Mouse (Mus musculus): ENCODE results near the gene Tmem205. TPM values are rescaled to one million over a fixed set of nuclear protein-coding genes. Genes with fewer than 3 reads are reported as not detected.

Tmem205 gene
- total RNA-seq, 2 experiments from 2014 or later: 30.4 to 35.3 TPM

DNA sequence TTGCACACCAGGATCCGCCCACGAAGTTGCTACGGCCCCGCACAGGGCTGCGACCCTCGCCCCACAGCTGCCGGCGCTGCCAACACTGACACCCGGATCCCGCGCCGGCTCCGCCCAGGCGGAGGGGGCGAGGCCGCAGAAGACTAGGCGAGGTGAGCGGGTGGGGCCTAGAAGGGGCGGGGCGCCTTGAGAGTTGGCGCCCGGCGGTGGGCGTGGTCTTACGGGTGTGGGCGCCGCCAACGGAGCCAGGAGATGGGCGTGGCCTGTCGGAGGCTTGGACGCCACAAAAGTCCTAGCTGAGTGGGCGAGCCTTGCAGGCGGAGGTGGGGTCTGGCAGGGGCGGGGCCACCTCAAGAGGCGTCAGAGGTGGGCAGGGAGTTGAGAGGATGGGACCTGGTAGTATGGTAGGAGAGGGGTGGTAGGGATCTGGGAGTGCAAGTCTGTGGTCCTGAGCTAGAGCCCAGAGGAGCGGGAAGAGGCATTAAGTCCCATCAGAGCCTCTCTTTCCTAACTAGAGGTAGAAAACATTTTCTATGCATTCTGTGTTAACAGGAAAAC is 9.2 kb downstream of the Tmem205 start, which contains the start of gene Rab3d:
Rab3d (minus strand) TSS at position 158 of the 558 bp plus-strand sequence.
- peak; percentile 86 to 91 for DNase-seq (ENCODE audit: low spot score in 2 of 2)

- DNase-seq (ENCODE audit: low spot score in 2 of 2): peak; percentile 73 to 78
These were observed 9.8 kb downstream of the Tmem205 start for GRCm38 (mm10) chr9:21917493-21918034.

DNA sequence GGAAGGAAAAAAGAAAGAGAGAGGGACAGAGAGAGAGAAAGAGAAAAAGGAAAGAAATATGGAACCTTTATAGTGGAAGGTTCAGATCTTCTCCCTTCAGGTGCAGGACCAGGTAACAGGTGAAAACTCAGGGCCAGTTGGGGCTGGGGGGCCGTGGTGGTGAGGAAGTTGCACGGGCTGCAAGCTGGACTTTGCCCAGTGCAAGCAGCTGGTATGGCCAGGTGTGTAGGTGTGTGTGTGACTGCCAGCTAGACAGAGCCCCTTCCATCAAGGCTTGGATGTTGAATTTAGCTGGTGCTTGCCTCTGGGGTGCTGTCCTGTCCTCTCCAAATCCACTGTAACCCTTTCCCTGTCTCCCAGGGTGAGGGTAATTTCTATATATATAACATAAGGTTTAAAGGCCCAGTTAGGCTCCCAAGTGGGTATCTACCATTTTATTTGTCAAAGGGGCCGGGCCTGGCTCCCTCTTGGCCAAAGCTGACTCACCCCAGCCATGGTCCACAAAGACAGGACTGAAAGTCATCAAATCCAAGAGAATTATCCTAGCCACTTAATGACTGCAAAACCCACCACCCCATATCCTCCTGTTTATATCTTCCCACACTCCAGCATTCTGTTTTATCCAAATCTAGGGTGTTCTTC is 10.4 kb downstream of the Tmem205 start:
- peak in 1 of 2 experiments; percentile 27 for DNase-seq (ENCODE audit: low spot score in 2 of 2)

DNA sequence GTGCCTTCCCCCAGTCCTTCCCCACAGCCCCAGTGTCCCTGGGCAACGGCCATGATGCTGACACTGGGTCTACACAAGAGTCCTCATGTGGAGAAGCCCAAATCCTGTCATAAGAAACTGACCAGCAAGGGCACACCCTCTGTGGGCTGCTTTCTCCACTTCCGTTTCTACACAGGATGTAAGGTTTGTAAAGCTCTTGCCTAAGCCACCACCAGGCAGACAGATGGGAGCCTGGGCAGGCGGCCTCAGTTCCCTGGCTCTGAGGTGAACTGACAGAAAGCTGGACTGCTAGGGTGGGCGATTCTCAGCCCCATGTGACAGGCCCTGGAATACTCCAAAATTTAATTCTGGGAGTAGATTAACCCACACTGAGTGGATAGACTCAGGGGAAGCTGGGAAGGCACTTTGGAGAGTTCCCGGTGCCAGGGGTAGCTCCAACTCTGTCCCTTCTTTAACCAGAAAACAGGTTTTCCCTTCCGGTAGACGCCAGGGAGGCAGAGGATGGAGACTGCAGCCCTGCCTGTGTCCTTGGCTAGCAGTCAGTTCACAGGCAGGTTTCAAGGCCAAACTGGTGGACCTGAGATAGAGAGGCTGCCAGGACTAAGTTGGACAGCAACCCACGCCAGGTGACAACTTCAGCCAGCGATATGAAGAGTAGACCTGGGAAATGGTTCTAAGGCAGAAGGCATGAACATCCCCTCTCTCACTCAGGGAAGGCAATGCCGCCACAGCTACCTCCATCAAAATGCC is 17.7 kb downstream of the Tmem205 start:
- no peak for DNase-seq (ENCODE audit: low spot score in 2 of 2)

DNA sequence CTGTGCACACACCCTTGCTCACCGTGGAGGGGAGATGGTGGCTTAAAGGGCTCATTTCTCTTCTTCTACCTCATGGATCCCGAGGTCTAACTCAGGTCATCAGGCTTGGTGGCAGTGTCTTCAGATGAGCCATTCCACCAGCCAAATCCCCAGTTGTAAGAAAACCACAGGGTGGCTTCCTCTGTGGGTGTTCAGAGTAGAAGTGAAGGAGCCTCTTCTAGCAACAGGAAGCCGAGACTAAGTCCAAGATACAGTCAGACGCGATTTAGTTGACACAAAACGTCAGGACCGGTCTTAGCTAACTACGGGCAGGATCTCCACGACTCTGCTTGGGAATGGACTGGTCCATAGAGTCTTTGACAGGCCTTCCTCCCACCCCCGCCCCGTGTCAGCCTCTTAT is 19.1 kb downstream of the Tmem205 start:
- no peak for DNase-seq (ENCODE audit: low spot score in 2 of 2)

- no peak for DNase-seq (ENCODE audit: low spot score in 2 of 2)
These were observed 23.3 kb downstream of the Tmem205 start for GRCm38 (mm10) chr9:21904031-21904430.

DNA sequence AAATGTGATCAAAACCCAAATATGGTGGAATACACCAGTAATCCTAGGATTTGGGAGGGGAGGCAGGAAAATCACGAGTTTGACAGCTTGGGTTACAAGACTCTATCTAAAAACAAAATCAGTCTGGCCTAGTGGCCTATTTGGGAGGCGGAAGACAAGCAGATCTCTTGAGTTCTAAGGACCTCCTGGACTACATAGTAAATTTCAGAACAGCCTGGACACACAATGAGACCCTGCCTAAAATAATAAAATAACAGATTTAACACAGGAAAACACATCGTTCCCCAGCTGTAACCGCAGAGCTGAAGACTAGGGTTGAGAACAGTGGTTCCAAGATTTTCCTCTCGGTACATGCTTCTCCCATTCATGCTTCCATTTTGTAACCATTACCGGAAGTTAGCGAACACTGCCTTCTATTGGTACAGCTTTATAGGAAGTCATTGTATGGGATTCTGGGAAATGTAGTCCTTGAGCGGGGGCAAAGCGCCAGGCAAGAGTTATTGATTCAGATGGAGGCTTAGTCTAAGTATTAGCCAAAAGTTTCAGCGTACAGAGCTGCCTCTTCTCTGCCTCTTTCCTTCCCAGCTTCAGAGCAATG is 26.0 kb downstream of the Tmem205 start:
- DNase-seq (ENCODE audit: low spot score in 2 of 2): peak; percentile 76 to 80

GRCm38 (mm10) chr9:21889229-21889628 is 38.1 kb downstream of the Tmem205 start:
- DNase-seq (ENCODE audit: low spot score in 2 of 2): no peak

- DNase-seq (ENCODE audit: low spot score in 2 of 2): no peak
These were observed 50.8 kb downstream of the Tmem205 start for GRCm38 (mm10) chr9:21876601-21877000.

DNA sequence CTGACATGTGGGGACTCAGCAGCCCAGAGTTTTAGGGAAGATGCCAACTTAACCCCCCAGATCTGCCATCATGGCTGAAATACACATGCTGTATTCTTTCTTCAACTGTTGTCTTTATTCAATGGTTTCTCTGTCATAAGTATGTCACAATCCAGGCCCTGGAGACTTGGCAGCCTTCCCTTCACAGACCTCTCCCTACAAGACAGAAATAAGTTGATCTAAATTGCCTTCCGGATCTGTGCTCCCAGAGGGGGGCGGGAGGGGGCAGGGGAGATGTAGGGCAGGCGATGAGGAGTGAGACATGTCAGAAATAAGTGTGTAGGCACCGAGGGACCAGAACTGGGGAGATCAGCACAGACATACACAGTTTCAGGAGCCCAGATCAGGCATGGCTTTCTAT is 55.2 kb downstream of the Tmem205 start:
- no peak for DNase-seq (ENCODE audit: low spot score in 2 of 2)

Other genes starting within 250 kb of the Tmem205 start
- gene Ldlr, start 204.1 kb downstream of the Tmem205 start, total RNA-seq (2021): 10 to 100 TPM; 17.2 to 21.3 TPM
- 1 to 10 TPM; 4.6 to 6.4 TPM for gene Spc24, start 167.3 kb downstream of the Tmem205 start, total RNA-seq (2021)
- 1 to 10 TPM; 7.5 to 7.8 TPM for gene Kank2, start 128.8 kb downstream of the Tmem205 start, total RNA-seq (2021)
- gene Angptl8, start 92.0 kb downstream of the Tmem205 start, total RNA-seq (2021): not detected
- 10 to 100 TPM; 32.6 to 34.5 TPM for gene Dock6, start 74.9 kb downstream of the Tmem205 start, total RNA-seq (2021)
- gene Rab3d, start 9.4 kb downstream of the Tmem205 start, total RNA-seq (2021): 10 to 100 TPM; 30.4 to 36.7 TPM
- gene Ccdc159, start 85 bp downstream of the Tmem205 start, total RNA-seq (2021): 10 to 100 TPM; 15.5 to 16.1 TPM
- 100 to 1,000 TPM; 312 to 317 TPM for gene Plppr2, start 9.5 kb upstream of the Tmem205 start, total RNA-seq (2021)
- 10 to 100 TPM; 13.5 to 14.5 TPM for gene Swsap1, start 28.2 kb upstream of the Tmem205 start, total RNA-seq (2021)
- 1 to 10 TPM; 2.0 to 3.2 TPM for gene Epor, start 36.0 kb upstream of the Tmem205 start, total RNA-seq (2021)
- 1 to 10 TPM; 1.4 to 2.2 TPM for gene Rgl3, start 61.9 kb upstream of the Tmem205 start, total RNA-seq (2021)
- 1 to 10 TPM; 5.3 to 5.7 TPM for gene Ccdc151, start 75.1 kb upstream of the Tmem205 start, total RNA-seq (2021)
- gene Prkcsh, start 75.2 kb upstream of the Tmem205 start, total RNA-seq (2021): 10 to 100 TPM; 90.5 to 96.5 TPM
- 100 to 1,000 TPM; 197 to 205 TPM for gene Elavl3, start 124.5 kb upstream of the Tmem205 start, total RNA-seq (2021)
- gene Gm49318, start 143.7 kb upstream of the Tmem205 start, total RNA-seq (2021): 1 to 10 TPM in 1 of 2 experiments, not detected in 1; 6.2 TPM
- 10 to 100 TPM; 19.4 to 21.1 TPM for gene Zfp653, start 143.8 kb upstream of the Tmem205 start, total RNA-seq (2021)
- 10 to 100 TPM; 45.8 to 46.8 TPM for gene Ecsit, start 157.9 kb upstream of the Tmem205 start, total RNA-seq (2021)
- gene Cnn1, start 171.7 kb upstream of the Tmem205 start, total RNA-seq (2021): under 1 TPM; 0.42 to 0.43 TPM
- 10 to 100 TPM; 60.4 to 60.7 TPM for gene Elof1, start 189.6 kb upstream of the Tmem205 start, total RNA-seq (2021)
- under 1 TPM; 0.53 to 0.67 TPM for gene Acp5, start 208.2 kb upstream of the Tmem205 start, total RNA-seq (2021)
- 10 to 100 TPM; 38.8 to 48.5 TPM for gene Pigyl, start 229.3 kb upstream of the Tmem205 start, total RNA-seq (2021)

Measured in layer of hippocampus, postnatal 10 days (tissue).